ENCODE assay signal across 8 mouse cellular contexts in the genomic region with DNA sequence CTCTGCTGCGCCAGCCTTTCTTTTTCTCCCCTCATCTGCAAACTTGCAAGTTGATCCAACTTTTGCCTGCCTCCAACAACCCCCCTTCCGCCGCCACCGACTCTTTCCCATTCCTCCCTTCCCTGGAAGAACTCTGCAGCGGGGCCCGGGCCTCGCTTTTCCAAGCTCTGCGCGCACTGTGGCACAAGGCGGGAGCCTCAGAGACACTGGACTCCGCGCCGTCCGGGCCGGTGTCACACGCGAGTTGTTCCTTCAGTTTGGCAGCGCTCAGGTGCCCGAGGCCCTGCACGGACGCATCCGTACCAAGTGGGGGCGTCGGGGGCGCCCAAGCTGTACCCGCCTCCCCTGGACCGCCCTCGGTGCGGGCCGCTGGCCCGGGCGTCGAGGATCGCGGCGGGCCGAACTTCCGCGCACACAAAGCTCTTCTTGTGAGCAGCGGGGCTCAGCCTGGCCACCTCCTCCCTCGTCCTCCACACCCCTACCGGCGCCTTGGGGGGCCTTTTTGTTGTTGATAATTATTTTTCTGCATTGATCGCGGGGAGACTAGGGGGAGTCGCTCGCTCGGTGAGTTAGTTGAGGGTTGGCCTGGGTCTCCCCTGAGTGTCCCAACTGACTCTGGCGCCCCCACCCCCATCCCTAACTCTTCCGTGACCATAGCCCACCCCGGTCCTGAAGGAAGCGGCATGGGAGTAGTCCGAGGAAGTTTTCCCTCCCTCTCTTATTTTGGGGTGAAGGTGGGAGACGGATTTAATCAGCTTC. TPM values are rescaled to one million over a fixed set of nuclear protein-coding genes. Genes with fewer than 3 reads are reported as not detected.
DNase-seq lines count a peak whose midpoint lies in the region; ATAC-seq and TF ChIP-seq lines count a peak whose summit lies in the region.

No protein-coding gene starts in this region.

- no peaks in the 10 kb centered on the region for H3K27me3 ChIP-seq in kidney, adult 2 months (replicated peaks; ENCODE audit: control insufficient read depth, insufficient read depth, low read length)
- no peaks in the 10 kb centered on the region for H3K27me3 ChIP-seq in forebrain, embryonic 14.5 days (replicated peaks; ENCODE audit: control insufficient read depth, insufficient read depth, low read length)
- H3K27me3 ChIP-seq in intestine, postnatal 0 days (replicated peaks; ENCODE audit: control insufficient read depth, insufficient read depth, low read length), result no peaks in the 10 kb centered on the region
- H3K27me3 ChIP-seq in stomach, embryonic 15.5 days (replicated peaks), result no peaks in the 10 kb centered on the region

- 0 out of 2 replicates have a peak, but pooled peaks cover 4% of the 10 kb centered on the region for H3K4me1 ChIP-seq in kidney, adult 2 months (ENCODE audit: control insufficient read depth, insufficient read depth, low read length)
- H3K4me1 ChIP-seq in forebrain, embryonic 14.5 days (ENCODE audit: control insufficient read depth, insufficient read depth, low read length), result peaks cover 25% of the 10 kb centered on the region
- peaks cover 6% of the 10 kb centered on the region for H3K4me1 ChIP-seq in intestine, postnatal 0 days (replicated peaks; ENCODE audit: control insufficient read depth, insufficient read depth, low read length)
- peaks cover 36% of the 10 kb centered on the region for H3K4me1 ChIP-seq in stomach, embryonic 15.5 days

- peak overlapping the region; percentile 95 for H3K9ac ChIP-seq in forebrain, embryonic 14.5 days (ENCODE audit: low read length)
- H3K9ac ChIP-seq in intestine, postnatal 0 days (ENCODE audit: low read depth, low read length), result peak overlapping the region; percentile 91
- peak overlapping the region; percentile 91 for H3K9ac ChIP-seq in stomach, embryonic 15.5 days

- TF ChIP-seq POLR2A in kidney, adult 2 months (IDR thresholded peaks at IDR 0.05; ENCODE audit: low read depth, low read length), result no peak

- H3K36me3 ChIP-seq in kidney, adult 2 months (ENCODE audit: control insufficient read depth, insufficient read depth, low read length), result no peaks in the 10 kb centered on the region
- H3K36me3 ChIP-seq in forebrain, embryonic 14.5 days (ENCODE audit: control insufficient read depth, insufficient read depth, low read length), result peaks cover 28% of the 10 kb centered on the region
- H3K36me3 ChIP-seq in intestine, postnatal 0 days (ENCODE audit: control insufficient read depth, insufficient read depth), result peaks cover 16% of the 10 kb centered on the region
- peaks cover 10% of the 10 kb centered on the region; the same call in 1 of the 2 replicates for H3K36me3 ChIP-seq in stomach, embryonic 15.5 days

- H3K4me3 ChIP-seq in kidney, adult 2 months (ENCODE audit: insufficient read depth, low read depth, low read length), result peak overlapping the region; percentile 59
- peak overlapping the region; percentile 68 for H3K4me3 ChIP-seq in forebrain, embryonic 14.5 days (ENCODE audit: low read depth, low read length)
- H3K4me3 ChIP-seq in intestine, postnatal 0 days (ENCODE audit: low read depth, low read length), result peak overlapping the region; percentile 85
- H3K4me3 ChIP-seq in stomach, embryonic 15.5 days (replicated peaks), result peak overlapping the region; percentile 72

- TF ChIP-seq CTCF in kidney, adult 2 months (conservative IDR thresholded peaks at IDR 0.05; ENCODE audit: insufficient read depth, insufficient read length, low read depth, low read length), result 0 out of 2 replicates have a peak, but pooled peaks have one; percentile 6
- TF ChIP-seq CTCF in intestine, postnatal 0 days (IDR thresholded peaks at IDR 0.05; ENCODE audit: low read depth), result peak; percentile 45; the same call in 1 of the 2 replicates

- ATAC-seq in forebrain, embryonic 14.5 days, result peak; percentile 38
- peak; percentile 19 for ATAC-seq in intestine, postnatal 0 days
- peak; percentile 16; the same call in 1 of the 2 replicates for ATAC-seq in stomach, embryonic 15.5 days (ENCODE audit: insufficient read depth, low FRiP score, low read depth)

- 9% methylated on average over 54 of the region's 54 CpGs for WGBS in kidney, adult 2 months
- WGBS in forebrain, embryonic 14.5 days, result 3% methylated on average over 54 of the region's 54 CpGs
- 3% methylated on average over 54 of the region's 54 CpGs for WGBS in intestine, postnatal 0 days
- WGBS in stomach, embryonic 15.5 days, result 2% methylated on average over 54 of the region's 54 CpGs

- 0 out of 2 replicates have a peak overlapping the region, but pooled peaks have one; percentile 2 for H3K27ac ChIP-seq in kidney, adult 2 months (ENCODE audit: insufficient read depth, low read depth, low read length)
- H3K27ac ChIP-seq in forebrain, embryonic 14.5 days (ENCODE audit: low read depth, low read length), result peak overlapping the region; percentile 95
- peak overlapping the region; percentile 92 for H3K27ac ChIP-seq in intestine, postnatal 0 days (ENCODE audit: low read depth, low read length)
- H3K27ac ChIP-seq in stomach, embryonic 15.5 days, result peak overlapping the region; percentile 97

- H3K4me2 ChIP-seq in forebrain, embryonic 14.5 days (ENCODE audit: low read length), result peak overlapping the region; percentile 69
- H3K4me2 ChIP-seq in intestine, postnatal 0 days (replicated peaks; ENCODE audit: low read depth), result peak overlapping the region; percentile 94
- peak overlapping the region; percentile 74 for H3K4me2 ChIP-seq in stomach, embryonic 15.5 days

- H3K9me3 ChIP-seq in forebrain, embryonic 14.5 days (replicated peaks; ENCODE audit: control insufficient read depth, low read length), result no peaks in the 10 kb centered on the region
- no peaks in the 10 kb centered on the region for H3K9me3 ChIP-seq in intestine, postnatal 0 days (ENCODE audit: control insufficient read depth)
- no peaks in the 10 kb centered on the region for H3K9me3 ChIP-seq in stomach, embryonic 15.5 days

- DNase-seq in kidney, adult 2 months, result peak; percentile 36
- no peak for DNase-seq in kidney, adult 9 months
- DNase-seq in adrenal gland, adult 2 months, result peak; percentile 75
- peak; percentile 51 for DNase-seq in forebrain, embryonic 14.5 days (ENCODE audit: low spot score)
- peak; percentile 59 for DNase-seq in lung, postnatal 14 days
- DNase-seq in frontal cortex, adult 2 months (ENCODE audit: extremely low spot score in 1 of 2, low spot score in 1 of 2), result no peak

RNA-seq across cellular contexts. Expression of a gene that starts 0.8 kb away (rescaled TPM):
- 37.2 and 42.1 TPM in 2 replicates for polyA plus RNA-seq in kidney, adult 2 months (2012; rRNA removed)
- total RNA-seq in adrenal gland, adult 2 months (2021), result 10 to 100 TPM; 36.2 to 39.9 TPM
- 173 and 192 TPM in 2 replicates for polyA plus RNA-seq in adrenal gland, adult 2 months (2012; rRNA removed)
- polyA plus RNA-seq in forebrain, embryonic 14.5 days (2014; fragmentation: Nextera tagmentation; extraction: Ambion mirVana), result 48.2 and 51.5 TPM in 2 replicates
- 49.4 and 53.7 TPM in 2 replicates for polyA plus RNA-seq in intestine, postnatal 0 days (2015; fragmentation: Nextera tagmentation; extraction: Ambion mirVana)
- 126 and 139 TPM in 2 replicates for polyA plus RNA-seq in stomach, embryonic 15.5 days (2015; fragmentation: Nextera tagmentation; extraction: Ambion mirVana)
- polyA plus RNA-seq in frontal cortex, adult 2 months (2012; rRNA removed), result 17.3 and 22.0 TPM in 2 replicates

RNA-seq across cellular contexts. Expression of a gene that starts 5.5 kb away (rescaled TPM):
- polyA plus RNA-seq in kidney, adult 2 months (2012; rRNA removed), result 366 and 425 TPM in 2 replicates
- 100 to 1,000 TPM; 162 to 202 TPM for total RNA-seq in adrenal gland, adult 2 months (2021)
- polyA plus RNA-seq in adrenal gland, adult 2 months (2012; rRNA removed), result 2,091 and 3,081 TPM in 2 replicates
- polyA plus RNA-seq in forebrain, embryonic 14.5 days (2014; fragmentation: Nextera tagmentation; extraction: Ambion mirVana), result 274 and 289 TPM in 2 replicates
- 300 and 317 TPM in 2 replicates for polyA plus RNA-seq in intestine, postnatal 0 days (2015; fragmentation: Nextera tagmentation; extraction: Ambion mirVana)
- 273 and 275 TPM in 2 replicates for polyA plus RNA-seq in stomach, embryonic 15.5 days (2015; fragmentation: Nextera tagmentation; extraction: Ambion mirVana)
- polyA plus RNA-seq in frontal cortex, adult 2 months (2012; rRNA removed), result 137 and 147 TPM in 2 replicates

RNA-seq across cellular contexts. Expression of a gene that starts 14.7 kb away (rescaled TPM):
- 454 and 464 TPM in 2 replicates for polyA plus RNA-seq in kidney, adult 2 months (2012; rRNA removed)
- 1 to 10 TPM; 2.8 to 3.9 TPM for total RNA-seq in adrenal gland, adult 2 months (2021)
- polyA plus RNA-seq in adrenal gland, adult 2 months (2012; rRNA removed), result 3.7 and 4.2 TPM in 2 replicates
- 4.3 and 5.1 TPM in 2 replicates for polyA plus RNA-seq in forebrain, embryonic 14.5 days (2014; fragmentation: Nextera tagmentation; extraction: Ambion mirVana)
- polyA plus RNA-seq in intestine, postnatal 0 days (2015; fragmentation: Nextera tagmentation; extraction: Ambion mirVana), result 188 TPM in 2 replicates
- polyA plus RNA-seq in stomach, embryonic 15.5 days (2015; fragmentation: Nextera tagmentation; extraction: Ambion mirVana), result 17.0 and 19.9 TPM in 2 replicates
- polyA plus RNA-seq in frontal cortex, adult 2 months (2012; rRNA removed), result 2.9 and 3.3 TPM in 2 replicates

RNA-seq across cellular contexts. Expression of a gene that starts 31.7 kb away (rescaled TPM):
- 168 and 211 TPM in 2 replicates for polyA plus RNA-seq in kidney, adult 2 months (2012; rRNA removed)
- total RNA-seq in adrenal gland, adult 2 months (2021), result 100 to 1,000 TPM; 116 to 139 TPM
- 262 and 276 TPM in 2 replicates for polyA plus RNA-seq in adrenal gland, adult 2 months (2012; rRNA removed)
- 19.2 and 21.0 TPM in 2 replicates for polyA plus RNA-seq in forebrain, embryonic 14.5 days (2014; fragmentation: Nextera tagmentation; extraction: Ambion mirVana)
- 105 and 108 TPM in 2 replicates for polyA plus RNA-seq in intestine, postnatal 0 days (2015; fragmentation: Nextera tagmentation; extraction: Ambion mirVana)
- polyA plus RNA-seq in stomach, embryonic 15.5 days (2015; fragmentation: Nextera tagmentation; extraction: Ambion mirVana), result 49.6 and 51.9 TPM in 2 replicates
- polyA plus RNA-seq in frontal cortex, adult 2 months (2012; rRNA removed), result 34.4 and 37.4 TPM in 2 replicates

RNA-seq across cellular contexts. Expression of a gene that starts 43.6 kb away (rescaled TPM):
- 0.23 and 0.30 TPM in 2 replicates for polyA plus RNA-seq in kidney, adult 2 months (2012; rRNA removed)
- under 1 TPM; 0.29 to 0.45 TPM for total RNA-seq in adrenal gland, adult 2 months (2021)
- 0.40 and 0.49 TPM in 2 replicates for polyA plus RNA-seq in adrenal gland, adult 2 months (2012; rRNA removed)
- 19.6 and 26.4 TPM in 2 replicates for polyA plus RNA-seq in forebrain, embryonic 14.5 days (2014; fragmentation: Nextera tagmentation; extraction: Ambion mirVana)
- polyA plus RNA-seq in intestine, postnatal 0 days (2015; fragmentation: Nextera tagmentation; extraction: Ambion mirVana), result 0.78 and 0.89 TPM in 2 replicates
- polyA plus RNA-seq in stomach, embryonic 15.5 days (2015; fragmentation: Nextera tagmentation; extraction: Ambion mirVana), result 1.6 and 2.3 TPM in 2 replicates
- polyA plus RNA-seq in frontal cortex, adult 2 months (2012; rRNA removed), result 5.3 and 7.3 TPM in 2 replicates

Comparison
In these comparisons a context has a peak if more than half of its experiments do, and no peak if none do; other contexts are left out.
1. DNase-seq: peak in kidney, adult 2 months (single experiment), adrenal gland, adult 2 months (single experiment), forebrain, embryonic 14.5 days (single experiment) and lung, postnatal 14 days (single experiment); none in kidney, adult 9 months (single experiment) and frontal cortex, adult 2 months (0 of 2).
2. H3K27ac ChIP-seq: peak in every context shown above with its lines; median percentile 97 in stomach, embryonic 15.5 days; 95 in forebrain, embryonic 14.5 days; 92 in intestine, postnatal 0 days; 2 in kidney, adult 2 months.
3. Peak in every context shown above with its lines, with median percentiles within 50 percentile points of each other: H3K4me3 ChIP-seq, ATAC-seq, H3K4me2 ChIP-seq and H3K9ac ChIP-seq.